ENCODE assay signal across 31 mouse cellular contexts in genomic region chr4:99670203-99670851, GRCm38 (mm10). TPM values are rescaled to one million over a fixed set of nuclear protein-coding genes. Genes with fewer than 3 reads are reported as not detected.
DNase-seq lines count a peak whose midpoint lies in the region; ATAC-seq and TF ChIP-seq lines count a peak whose summit lies in the region.
"Had no signal": no experiment of that assay in that cellular context is flagged by ENCODE, and none has a peak within 500 bp of the region (broad histone marks: within the 10 kb centered on the region; RNA-seq: fewer than 3 reads in every experiment).

No protein-coding gene starts in this region.

- H3K9ac ChIP-seq in lung, postnatal 0 days (replicated peaks; ENCODE audit: low read depth), result no peak overlapping the region
- no peak overlapping the region for H3K9ac ChIP-seq in ES-E14 (ENCODE audit: insufficient read depth, low read depth, low read length, poor library complexity, severe bottlenecking)
- no peak overlapping the region for H3K9ac ChIP-seq in intestine, embryonic 15.5 days
- H3K9ac ChIP-seq in midbrain, embryonic 13.5 days (replicated peaks), result no peak overlapping the region
- H3K9ac ChIP-seq: embryonic facial prominence, embryonic 13.5 days; forebrain, embryonic 12.5 days; forebrain, embryonic 15.5 days; heart, embryonic 12.5 days; heart, embryonic 15.5 days; hindbrain, embryonic 13.5 days had no signal

- ATAC-seq in lung, postnatal 0 days, result no peak
- peak; percentile 78 for ATAC-seq in intestine, embryonic 15.5 days
- no peak for ATAC-seq in midbrain, embryonic 13.5 days
- ATAC-seq: CD4-positive, CD25-positive, alpha-beta regulatory T cell, adult 4 months; forebrain, embryonic 15.5 days; hindbrain, embryonic 16.5 days had no signal

- no peaks in the 10 kb centered on the region for H3K9me3 ChIP-seq in lung, postnatal 0 days (ENCODE audit: low read length)
- H3K9me3 ChIP-seq in ES-E14 (ENCODE audit: control insufficient read depth, insufficient read depth, low read depth, low read length), result no peaks in the 10 kb centered on the region
- no peaks in the 10 kb centered on the region for H3K9me3 ChIP-seq in intestine, embryonic 15.5 days
- H3K9me3 ChIP-seq in midbrain, embryonic 13.5 days, result no peaks in the 10 kb centered on the region
- H3K9me3 ChIP-seq: embryonic facial prominence, embryonic 10.5 days; embryonic facial prominence, embryonic 13.5 days; forebrain, embryonic 12.5 days; forebrain, embryonic 15.5 days; heart, embryonic 12.5 days; heart, embryonic 15.5 days; hindbrain, embryonic 10.5 days; hindbrain, embryonic 13.5 days had no signal

- no peak overlapping the region for H3K4me3 ChIP-seq in lung, postnatal 0 days (ENCODE audit: low read depth, low read length)
- H3K4me3 ChIP-seq in ES-E14 (ENCODE audit: insufficient read depth in 1 of 2, low read depth in 1 of 2, low read length in 2 of 2, poor library complexity in 1 of 2, severe bottlenecking in 1 of 2), result no peak overlapping the region
- no peak overlapping the region for H3K4me3 ChIP-seq in intestine, embryonic 15.5 days (replicated peaks)
- H3K4me3 ChIP-seq in midbrain, embryonic 13.5 days (replicated peaks), result no peak overlapping the region
- H3K4me3 ChIP-seq: embryonic facial prominence, embryonic 10.5 days; embryonic facial prominence, embryonic 13.5 days; erythroblast, embryonic 14.5 days; forebrain, embryonic 12.5 days; forebrain, embryonic 15.5 days; heart, embryonic 12.5 days; heart, embryonic 15.5 days; hindbrain, embryonic 10.5 days; hindbrain, embryonic 13.5 days had no signal

- H3K36me3 ChIP-seq in lung, postnatal 0 days (ENCODE audit: insufficient read depth, low read length), result no peaks in the 10 kb centered on the region
- H3K36me3 ChIP-seq in ES-E14 (ENCODE audit: control insufficient read depth, insufficient read depth, low read length, poor library complexity, severe bottlenecking), result no peaks in the 10 kb centered on the region
- H3K36me3 ChIP-seq in intestine, embryonic 15.5 days, result no peaks in the 10 kb centered on the region
- H3K36me3 ChIP-seq in midbrain, embryonic 13.5 days, result no peaks in the 10 kb centered on the region
- H3K36me3 ChIP-seq: embryonic facial prominence, embryonic 10.5 days; embryonic facial prominence, embryonic 13.5 days; forebrain, embryonic 12.5 days; forebrain, embryonic 15.5 days; heart, embryonic 12.5 days; heart, embryonic 15.5 days; hindbrain, embryonic 10.5 days; hindbrain, embryonic 13.5 days had no signal

- 74% methylated on average over 7 of the region's 7 CpGs for WGBS in lung, postnatal 0 days
- WGBS in intestine, embryonic 15.5 days, result 66% methylated on average over 7 of the region's 7 CpGs
- WGBS in midbrain, embryonic 13.5 days, result 90% methylated on average over 7 of the region's 7 CpGs

- peaks cover 8% of the 10 kb centered on the region for H3K27me3 ChIP-seq in lung, postnatal 0 days (replicated peaks; ENCODE audit: insufficient read depth, low read length)
- H3K27me3 ChIP-seq in intestine, embryonic 15.5 days (replicated peaks), result no peaks in the 10 kb centered on the region
- H3K27me3 ChIP-seq in midbrain, embryonic 13.5 days, result peaks cover 12% of the 10 kb centered on the region

- in situ Hi-C loops in ES-E14 (cut with MboI; ENCODE audit: low sequenced_read_pairs in 2 of 2, unreplicated experiment in 2 of 2), result no loop called here

- peak; percentile 50 for DNase-seq in lung, postnatal 0 days (ENCODE audit: low spot score)
- DNase-seq in lung, adult 18-20 months, result no peak
- DNase-seq in ES-E14 (ENCODE audit: low read depth, low spot score), result peak; percentile 72
- no peak for DNase-seq in spleen, adult 12 weeks (ENCODE audit: low spot score)
- DNase-seq in ovary, postnatal 14 days (ENCODE audit: low spot score), result no peak
- DNase-seq: adrenal gland, postnatal 14 days; cerebellum, adult 11 months; cerebellum, adult 8-10 months; cerebellum, postnatal 10 days; cerebellum, postnatal 36 days; embryo, embryonic 11 days; gastrocnemius, postnatal 25 days; heart, adult 18-20 months; heart, postnatal 10 days; heart, postnatal 36 days had no signal

- no peak for TF ChIP-seq CTCF in lung, postnatal 0 days (IDR thresholded peaks at IDR 0.05)

- H3K4me1 ChIP-seq in lung, postnatal 0 days (ENCODE audit: insufficient read depth, low read depth, low read length), result no peaks in the 10 kb centered on the region
- H3K4me1 ChIP-seq in ES-E14 (ENCODE audit: control insufficient read depth in 2 of 2, insufficient read depth in 2 of 2, low read length in 2 of 2, poor library complexity in 1 of 2), result peaks cover 12 to 20% of the 10 kb centered on the region in 2 experiments
- H3K4me1 ChIP-seq in intestine, embryonic 15.5 days (replicated peaks), result no peaks in the 10 kb centered on the region
- no peaks in the 10 kb centered on the region for H3K4me1 ChIP-seq in midbrain, embryonic 13.5 days (replicated peaks)
- H3K4me1 ChIP-seq: embryonic facial prominence, embryonic 10.5 days; embryonic facial prominence, embryonic 13.5 days; forebrain, embryonic 12.5 days; forebrain, embryonic 15.5 days; heart, embryonic 12.5 days; heart, embryonic 15.5 days; hindbrain, embryonic 10.5 days; hindbrain, embryonic 13.5 days had no signal

- H3K4me2 ChIP-seq in lung, postnatal 0 days (replicated peaks; ENCODE audit: low read depth, low read length), result no peak overlapping the region
- no peak overlapping the region for H3K4me2 ChIP-seq in intestine, embryonic 15.5 days (replicated peaks)
- H3K4me2 ChIP-seq in midbrain, embryonic 13.5 days (replicated peaks), result no peak overlapping the region
- H3K4me2 ChIP-seq: embryonic facial prominence, embryonic 13.5 days; forebrain, embryonic 12.5 days; forebrain, embryonic 15.5 days; heart, embryonic 12.5 days; heart, embryonic 15.5 days; hindbrain, embryonic 13.5 days had no signal

- H3K27ac ChIP-seq in lung, postnatal 0 days (ENCODE audit: low read length), result no peak overlapping the region
- H3K27ac ChIP-seq in ES-E14 (ENCODE audit: insufficient read depth, low read depth, low read length, poor library complexity, severe bottlenecking), result peak overlapping the region; percentile 54; the same call in 1 of the 2 replicates
- no peak overlapping the region for H3K27ac ChIP-seq in intestine, embryonic 15.5 days
- no peak overlapping the region for H3K27ac ChIP-seq in midbrain, embryonic 13.5 days
- H3K27ac ChIP-seq: embryonic facial prominence, embryonic 10.5 days; embryonic facial prominence, embryonic 13.5 days; forebrain, embryonic 12.5 days; forebrain, embryonic 15.5 days; heart, embryonic 15.5 days; hindbrain, embryonic 10.5 days; hindbrain, embryonic 13.5 days had no signal

- no peak for TF ChIP-seq EP300 in lung, postnatal 0 days (IDR thresholded peaks at IDR 0.05)

TF ChIP-seq in ES-E14, 5 proteins besides CTCF, POLR2A, EP300 and RAD21:
- TF ChIP-seq ZC3H11A (IDR thresholded peaks at IDR 0.05; ENCODE audit: borderline replicate concordance, low read depth, low read length), result no peak
- 0 out of 2 replicates have a peak, but pooled peaks have one; percentile 28 for TF ChIP-seq CHD2 (IDR thresholded peaks at IDR 0.05; ENCODE audit: low read depth, low read length)

RNA-seq across cellular contexts. Expression of gene Foxd3, which starts 14.2 kb away (rescaled TPM):
- polyA plus RNA-seq in lung, postnatal 0 days (2015; fragmentation: Nextera tagmentation; extraction: Ambion mirVana), result 0.05 TPM in 1 of 2 replicates, not detected in the other
- total RNA-seq in ES-E14 (2012; rRNA removed), result 26.1 and 34.7 TPM in 2 replicates
- 0.83 and 1.3 TPM in 2 replicates for polyA plus RNA-seq in intestine, embryonic 15.5 days (2015; fragmentation: Nextera tagmentation; extraction: Ambion mirVana)
- polyA plus RNA-seq in midbrain, embryonic 13.5 days (2015; fragmentation: Nextera tagmentation; extraction: Ambion mirVana), result 0.08 TPM in 1 of 2 replicates, not detected in the other
- total RNA-seq: MEL had no signal
- polyA plus RNA-seq: C2C12; CD4-positive, CD25-positive, alpha-beta regulatory T cell, adult 4 months; cortical plate, adult 2 months; erythroblast, embryonic 14.5 days; heart, embryonic 12.5 days; heart, embryonic 15.5 days had no signal

RNA-seq across cellular contexts. Expression of gene Alg6, which starts 45.1 kb away (rescaled TPM):
- 7.3 and 10.0 TPM in 2 replicates for polyA plus RNA-seq in lung, postnatal 0 days (2015; fragmentation: Nextera tagmentation; extraction: Ambion mirVana)
- 31.5 and 45.9 TPM in 2 replicates for total RNA-seq in ES-E14 (2012; rRNA removed)
- 19.5 and 24.6 TPM in 2 replicates for polyA plus RNA-seq in intestine, embryonic 15.5 days (2015; fragmentation: Nextera tagmentation; extraction: Ambion mirVana)
- polyA plus RNA-seq in midbrain, embryonic 13.5 days (2015; fragmentation: Nextera tagmentation; extraction: Ambion mirVana), result 10.2 and 10.4 TPM in 2 replicates
- polyA plus RNA-seq: erythroblast, embryonic 14.5 days had no signal

Comparison
In these comparisons a context has a peak if more than half of its experiments do, and no peak if none do; other contexts are left out.
1. DNase-seq: peak in lung, postnatal 0 days (single experiment) and ES-E14 (single experiment); none in lung, adult 18-20 months (0 of 2), spleen, adult 12 weeks (single experiment) and ovary, postnatal 14 days (single experiment).